Mouse (Mus musculus): ENCODE data around the gene Slc45a1.

Slc45a1 gene

GRCm38 (mm10) chr4:150656504-150656903, 4.5 kb upstream of the Slc45a1 start:
- DNase-seq = no peak

- peak; percentile 49 to 65 for DNase-seq
Measured at GRCm38 (mm10) chr4:150655989-150656388, 4.0 kb upstream of the Slc45a1 start.

GRCm38 (mm10) chr4:150653072-150653599, 1.2 kb upstream of the Slc45a1 start:
- DNase-seq = no peak

GRCm38 (mm10) chr4:150649327-150649726, 2.6 kb downstream of the Slc45a1 start:
- no peak for DNase-seq

- DNase-seq = no peak
Measured at GRCm38 (mm10) chr4:150644299-150644698, 7.7 kb downstream of the Slc45a1 start.

- no peak for DNase-seq
Measured at GRCm38 (mm10) chr4:150636635-150637034, 15.3 kb downstream of the Slc45a1 start.

- DNase-seq = no peak
Measured at GRCm38 (mm10) chr4:150635568-150635967, 16.4 kb downstream of the Slc45a1 start.

GRCm38 (mm10) chr4:150629266-150629665, 22.7 kb downstream of the Slc45a1 start:
- no peak for DNase-seq

GRCm38 (mm10) chr4:150625951-150626732, 25.8 kb downstream of the Slc45a1 start:
- peak; percentile 35 to 38 for DNase-seq

GRCm38 (mm10) chr4:150625425-150625824, 26.5 kb downstream of the Slc45a1 start:
- no peak for DNase-seq

- no peak for DNase-seq
Measured at GRCm38 (mm10) chr4:150624933-150625332, 27.0 kb downstream of the Slc45a1 start.

- no peak for DNase-seq
Measured at GRCm38 (mm10) chr4:150624214-150624823, 27.7 kb downstream of the Slc45a1 start.

- no peak for DNase-seq
Measured at GRCm38 (mm10) chr4:150622641-150623040, 29.3 kb downstream of the Slc45a1 start.

GRCm38 (mm10) chr4:150619011-150619410, 33.0 kb downstream of the Slc45a1 start:
- no peak for DNase-seq

- DNase-seq = no peak
Measured at GRCm38 (mm10) chr4:150616841-150617240, 35.1 kb downstream of the Slc45a1 start.

GRCm38 (mm10) chr4:150616029-150616420, 35.9 kb downstream of the Slc45a1 start:
- DNase-seq = no peak

- DNase-seq = peak in 1 of 2 experiments; percentile 19
Measured at GRCm38 (mm10) chr4:150615251-150616028, 36.5 kb downstream of the Slc45a1 start.

- DNase-seq = no peak
Measured at GRCm38 (mm10) chr4:150613715-150614114, 38.3 kb downstream of the Slc45a1 start.

GRCm38 (mm10) chr4:150608670-150609069, 43.3 kb downstream of the Slc45a1 start:
- no peak for DNase-seq

GRCm38 (mm10) chr4:150606449-150607161, 45.4 kb downstream of the Slc45a1 start:
- DNase-seq = no peak

- DNase-seq = no peak
Measured at GRCm38 (mm10) chr4:150605804-150606203, 46.2 kb downstream of the Slc45a1 start.

- DNase-seq = no peak
Measured at GRCm38 (mm10) chr4:150603366-150604061, 48.5 kb downstream of the Slc45a1 start.
